Mouse (Mus musculus): ENCODE measurements around the gene Tssk2.

Tssk2 gene

DNA sequence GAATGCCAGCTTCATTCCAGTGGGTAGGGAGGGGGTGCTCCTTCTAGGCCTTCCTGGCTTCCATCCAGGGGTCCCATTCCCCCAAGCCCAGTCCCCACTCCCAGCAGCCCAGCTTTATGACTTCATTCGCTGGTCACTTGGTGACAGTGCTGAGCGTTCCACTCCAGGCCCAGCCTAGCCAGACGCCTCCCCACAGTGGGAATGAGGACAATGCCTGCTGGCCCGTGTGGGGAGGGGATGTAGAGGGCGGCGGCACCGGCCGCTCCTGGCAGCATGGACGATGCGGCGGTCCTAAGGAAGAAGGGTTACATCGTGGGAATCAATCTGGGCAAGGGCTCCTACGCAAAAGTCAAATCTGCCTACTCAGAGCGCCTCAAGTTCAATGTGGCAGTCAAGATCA, at the start of gene Tssk2, which contains the start of gene Dgcr2:
Gene Tssk2, plus strand, starts transcription at position 176 of the 400 bp plus-strand sequence.
Gene Dgcr2, minus strand, starts transcription at position 101 of the 400 bp plus-strand sequence.
- in situ Hi-C loops (cut with MboI, MseI), result no loop called here

DNA sequence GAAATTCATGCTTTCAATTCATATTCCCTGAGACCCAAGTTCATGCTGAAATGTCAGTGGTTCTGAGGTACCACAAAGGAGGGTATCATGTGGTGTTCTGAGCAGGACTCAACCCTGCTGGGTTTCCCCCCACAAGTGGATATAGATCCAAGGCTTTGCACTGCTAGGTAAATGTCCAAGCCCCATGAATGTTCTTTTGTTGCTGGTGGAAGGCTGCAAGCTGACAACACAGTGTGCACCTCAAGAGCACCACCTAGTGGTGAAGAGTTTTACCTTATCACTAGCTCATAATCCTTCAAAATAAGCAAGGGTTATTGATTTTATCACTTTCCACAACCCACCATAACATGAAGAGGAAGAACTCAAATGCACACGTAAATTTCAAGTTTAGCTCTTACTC, 49.5 kb upstream of the Tssk2 start:
- in situ Hi-C loops (cut with MboI, MseI), result no loop called here

DNA sequence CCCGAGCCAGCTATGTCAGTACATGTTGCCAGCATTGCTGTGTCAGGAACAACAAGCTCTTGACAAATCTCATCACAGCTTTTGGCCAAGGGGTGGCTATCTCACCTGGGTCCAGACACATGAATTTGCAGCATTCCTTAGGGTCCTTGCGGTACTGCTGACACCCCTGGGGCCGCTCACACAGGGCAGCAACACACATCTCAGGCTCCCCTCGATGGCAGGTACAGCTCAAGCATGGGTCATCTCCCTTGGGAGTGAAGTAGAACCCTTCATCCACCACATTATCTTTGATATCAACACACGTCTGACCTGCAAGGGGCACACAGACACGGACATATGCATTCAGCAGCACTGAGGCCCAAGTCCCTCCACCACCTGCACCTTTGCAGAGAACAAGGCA, 49.0 kb upstream of the Tssk2 start:
- in situ Hi-C loops (cut with MboI, MseI), result no loop called here

- in situ Hi-C loops (cut with MboI, MseI), result no loop called here
Observed at GRCm38 (mm10) chr16:17851331-17851730, 47.1 kb upstream of the Tssk2 start.

- in situ Hi-C loops (cut with MboI, MseI), result no loop called here
Observed at GRCm38 (mm10) chr16:17851860-17852259, 46.6 kb upstream of the Tssk2 start.

GRCm38 (mm10) chr16:17853263-17853662, 45.2 kb upstream of the Tssk2 start:
- in situ Hi-C loops (cut with MboI, MseI), result no loop called here

- in situ Hi-C loops (cut with MboI, MseI), result no loop called here
Observed at GRCm38 (mm10) chr16:17857157-17857556, 41.3 kb upstream of the Tssk2 start.

DNA sequence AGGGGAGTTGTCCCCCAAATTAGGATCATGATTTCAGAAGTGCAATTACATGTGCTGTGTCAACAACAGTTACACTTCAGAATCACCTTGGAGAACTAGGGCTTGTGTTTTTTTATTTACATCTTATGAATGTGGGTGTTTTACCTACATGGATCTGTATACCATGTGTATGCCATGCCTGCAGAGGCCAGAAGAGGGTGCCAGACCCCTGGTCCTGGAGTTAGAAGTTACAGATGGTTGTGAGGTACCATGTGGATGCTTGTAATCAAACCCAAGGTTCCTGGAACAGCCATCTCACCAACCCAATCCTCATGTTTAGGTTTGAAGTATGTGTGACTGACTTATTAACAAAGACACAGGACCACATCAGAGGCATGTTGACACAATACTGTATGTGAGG, 39.8 kb upstream of the Tssk2 start:
- in situ Hi-C loops (cut with MboI, MseI), result no loop called here

- in situ Hi-C loops (cut with MboI, MseI), result loop anchor here (10.0 kb wide), 1 partner anchor 780 kb away; no protein-coding TSS in a partner anchor
Observed at GRCm38 (mm10) chr16:17865293-17865692, 33.1 kb upstream of the Tssk2 start.

- in situ Hi-C loops (cut with MboI, MseI), result loop anchor here (10.0 kb wide), 1 partner anchor 779 kb away; no protein-coding TSS in a partner anchor
Observed at GRCm38 (mm10) chr16:17865770-17866169, 32.7 kb upstream of the Tssk2 start.

- in situ Hi-C loops (cut with MboI, MseI), result no loop called here
Observed at GRCm38 (mm10) chr16:17871248-17871647, 27.2 kb upstream of the Tssk2 start.

DNA sequence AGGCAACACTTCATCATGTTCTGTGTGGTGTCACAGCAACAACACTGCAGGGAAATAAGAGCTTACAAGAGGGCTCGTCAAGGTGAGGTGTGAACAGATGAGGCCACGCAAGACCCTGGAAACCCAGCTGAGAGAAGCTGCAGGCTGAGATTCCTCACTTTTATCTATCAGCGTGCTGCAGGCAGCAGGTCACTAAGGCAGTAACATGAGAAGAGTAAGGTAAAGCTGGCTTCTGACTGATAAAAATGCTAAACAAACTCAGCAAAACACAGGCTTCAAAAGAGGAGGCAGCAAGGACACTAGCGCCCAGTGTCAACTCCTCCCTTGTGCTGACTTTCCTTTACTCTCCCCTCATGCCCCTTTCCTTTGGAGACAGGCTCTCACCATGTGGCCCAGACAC, 25.4 kb upstream of the Tssk2 start:
- in situ Hi-C loops (cut with MboI, MseI), result no loop called here

GRCm38 (mm10) chr16:17875174-17875573, 23.3 kb upstream of the Tssk2 start:
- in situ Hi-C loops (cut with MboI, MseI), result no loop called here

DNA sequence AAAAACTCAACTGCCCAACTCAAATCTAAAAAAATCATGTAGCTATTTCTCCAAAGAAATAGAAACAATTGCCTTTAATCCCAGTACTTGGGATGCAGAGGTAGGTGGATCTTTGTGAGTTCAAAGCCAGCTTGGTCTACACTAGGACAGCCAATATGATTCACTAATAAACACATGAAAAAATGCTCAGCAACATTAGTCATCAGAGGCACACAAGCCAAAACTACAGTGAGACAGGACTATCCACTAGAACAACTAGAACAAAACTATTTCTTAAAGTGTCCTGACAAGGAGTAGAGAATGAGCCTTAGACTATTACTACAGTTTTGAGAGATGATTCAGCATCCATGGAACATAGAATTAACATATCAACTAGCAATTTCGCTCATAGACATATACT, 22.3 kb upstream of the Tssk2 start:
- in situ Hi-C loops (cut with MboI, MseI), result no loop called here

GRCm38 (mm10) chr16:17879571-17879970, 18.9 kb upstream of the Tssk2 start:
- in situ Hi-C loops (cut with MboI, MseI), result no loop called here

- in situ Hi-C loops (cut with MboI, MseI), result no loop called here
Observed at GRCm38 (mm10) chr16:17882196-17882595, 16.2 kb upstream of the Tssk2 start.

- in situ Hi-C loops (cut with MboI, MseI), result no loop called here
Observed at GRCm38 (mm10) chr16:17884116-17884515, 14.3 kb upstream of the Tssk2 start.

DNA sequence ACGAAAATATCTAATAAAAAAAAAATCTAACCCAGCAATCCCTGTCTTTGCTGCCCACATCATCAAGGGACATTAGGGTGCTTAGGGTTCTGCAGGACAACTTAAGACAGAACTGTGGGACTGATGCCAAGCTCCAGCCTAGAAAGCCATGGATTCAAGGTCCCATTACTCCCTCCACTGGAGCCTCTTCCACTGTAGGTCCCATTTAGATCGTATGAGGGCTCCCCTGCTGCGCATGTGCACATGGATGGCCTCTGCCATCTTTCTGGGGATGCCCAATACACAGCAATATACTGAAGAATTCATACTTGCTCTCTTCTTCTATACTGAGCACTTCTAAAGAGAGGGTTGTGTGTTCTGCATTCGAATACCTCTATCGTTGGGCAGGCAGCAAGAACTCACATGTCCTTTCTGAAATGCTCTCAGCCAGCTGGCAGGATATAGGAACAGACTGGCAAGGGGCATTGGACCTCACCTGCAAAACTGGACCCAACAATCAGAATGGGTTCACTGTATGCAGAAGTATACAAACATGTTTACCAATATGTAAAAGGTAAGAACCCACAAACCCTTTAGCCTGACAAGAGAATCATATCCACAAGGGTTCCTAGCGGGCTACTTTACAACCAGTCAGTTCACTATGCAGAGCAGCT, 8.6 kb upstream of the Tssk2 start:
- in situ Hi-C loops (cut with MboI, MseI), result no loop called here

DNA sequence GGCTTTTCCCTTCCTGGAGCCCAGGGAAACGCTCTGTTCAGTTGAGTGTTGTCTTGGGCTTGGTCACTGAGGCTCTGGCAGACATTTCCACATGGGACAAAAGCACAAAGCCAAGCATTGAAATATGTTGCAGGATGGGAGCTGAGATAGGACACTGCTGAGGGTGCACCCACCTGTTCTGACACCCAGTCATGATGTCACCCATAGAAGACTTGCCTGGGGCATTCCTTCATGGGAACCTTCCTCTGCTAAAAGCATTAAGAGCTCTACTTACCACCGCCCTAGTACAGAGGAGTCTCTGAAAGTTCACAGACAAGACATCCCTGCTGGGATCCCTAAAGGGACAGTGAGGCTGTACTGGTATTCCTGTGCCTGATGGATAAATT, 8.1 kb upstream of the Tssk2 start:
- in situ Hi-C loops (cut with MboI, MseI), result no loop called here

GRCm38 (mm10) chr16:17890917-17891566, 7.4 kb upstream of the Tssk2 start:
- in situ Hi-C loops (cut with MboI, MseI), result no loop called here

GRCm38 (mm10) chr16:17891567-17891959, 6.9 kb upstream of the Tssk2 start, which contains the start of gene Gm20518:
Gm20518 (minus strand) TSS chr16:17891671.
- in situ Hi-C loops (cut with MboI, MseI), result no loop called here

GRCm38 (mm10) chr16:17892606-17893005, 5.8 kb upstream of the Tssk2 start:
- in situ Hi-C loops (cut with MboI, MseI), result no loop called here

GRCm38 (mm10) chr16:17893923-17894322, 4.5 kb upstream of the Tssk2 start, which contains the start of gene Tssk1:
Tssk1 (plus strand) TSS chr16:17894223.
- in situ Hi-C loops (cut with MboI, MseI), result no loop called here

Data from T-helper 2 cell (primary cell).